Mouse (Mus musculus) heart, embryonic 14.5 days (tissue): Measurements from ENCODE around the gene Stfa3. TPM values are rescaled to one million over a fixed set of nuclear protein-coding genes. Genes with fewer than 3 reads are reported as not detected.

Experiments used
- ATAC-seq: fragments of 200-750 bp; cut with Nextera tagmentation; 2 replicates; pipeline ENCODE4 v1.8.0; 2017; ENCODE audit warnings: low read depth, moderate TSS enrichment; ENCODE audit not compliant: insufficient number of reproducible peaks, insufficient read depth, low FRiP score
- H3K27ac ChIP-seq, 2 experiments: fragments of 200-500 bp in 1 of 2; fragments of 300-500 bp in 1 of 2; sonication (generic) in 1 of 2; replicated peaks in 1 of 2; 2 replicates each; pipeline ENCODE4 v1.5.1; 2012 to 2014; ENCODE audit warnings: low read depth in 2 of 2, low read length in 2 of 2, control low read depth in 1 of 2, mild to moderate bottlenecking in 1 of 2, mixed read lengths in 1 of 2; ENCODE audit not compliant: control insufficient read depth in 1 of 2, insufficient read depth in 1 of 2
- H3K27me3 ChIP-seq: fragments of 300-500 bp; sonication (generic); 2 replicates; pipeline ENCODE4 v1.6.1; 2014; ENCODE audit warnings: mild to moderate bottlenecking, low read length, control low read depth; ENCODE audit not compliant: control insufficient read depth, insufficient read depth
- H3K36me3 ChIP-seq: fragments of 300-500 bp; sonication (generic); 2 replicates; pipeline ENCODE4 v1.6.1; 2014; ENCODE audit warnings: mild to moderate bottlenecking, control low read depth, low read length, mixed read lengths; ENCODE audit not compliant: control insufficient read depth, insufficient read depth
- H3K4me1 ChIP-seq, 2 experiments: fragments of 200-500 bp in 1 of 2; fragments of 300-500 bp in 1 of 2; sonication (generic) in 1 of 2; 2 replicates each; pipeline ENCODE4 v1.6.1; 2012 to 2014; ENCODE audit warnings: low read length in 2 of 2, control low read depth in 1 of 2, mixed read lengths in 1 of 2; ENCODE audit not compliant: control insufficient read depth in 2 of 2, insufficient read depth in 2 of 2
- H3K4me2 ChIP-seq: fragments of 300-500 bp; sonication (generic); 2 replicates; pipeline ENCODE4 v1.6.1; 2014; ENCODE audit warnings: mild to moderate bottlenecking, low read length
- H3K4me3 ChIP-seq, 2 experiments: fragments of 200-500 bp in 1 of 2; fragments of 300-500 bp in 1 of 2; sonication (generic) in 1 of 2; 2 replicates each; pipeline ENCODE4 v1.5.1; 2012 to 2014; ENCODE audit warnings: low read length in 2 of 2, mild to moderate bottlenecking in 2 of 2, control low read depth in 1 of 2, low read depth in 1 of 2, moderate library complexity in 1 of 2; ENCODE audit not compliant: control insufficient read depth in 1 of 2, insufficient read depth in 1 of 2
- H3K9ac ChIP-seq: fragments of 300-500 bp; sonication (generic); 2 replicates; pipeline ENCODE4 v1.6.1; 2014; ENCODE audit warnings: mild to moderate bottlenecking, low read length
- H3K9me3 ChIP-seq: fragments of 300-500 bp; sonication (generic); 2 replicates; pipeline ENCODE4 v1.6.1; 2016; ENCODE audit warnings: low read length, control low read depth; ENCODE audit not compliant: control insufficient read depth
- WGBS: fragments of 180-500 bp; shearing (Covaris S2); extraction: QIAGEN DNeasy Blood & Tissue Kit; methylation state at CpG from one replicate; pipeline ENCODE4 v1.1.7; 2014; 5-methylcytosine and 5-hydroxymethylcytosine counted together
- polyA plus RNA-seq: library from polyadenylated mRNA; unstranded; fragments of >200 nt; fragmentation: Nextera tagmentation; extraction: Ambion mirVana; gene quantifications from 2 replicates; pipeline ENCODE4 v1.2.1, GENCODE M21; 2014

Stfa3 gene
- polyA plus RNA-seq, 1 experiment from 2014 or later = not detected

DNA sequence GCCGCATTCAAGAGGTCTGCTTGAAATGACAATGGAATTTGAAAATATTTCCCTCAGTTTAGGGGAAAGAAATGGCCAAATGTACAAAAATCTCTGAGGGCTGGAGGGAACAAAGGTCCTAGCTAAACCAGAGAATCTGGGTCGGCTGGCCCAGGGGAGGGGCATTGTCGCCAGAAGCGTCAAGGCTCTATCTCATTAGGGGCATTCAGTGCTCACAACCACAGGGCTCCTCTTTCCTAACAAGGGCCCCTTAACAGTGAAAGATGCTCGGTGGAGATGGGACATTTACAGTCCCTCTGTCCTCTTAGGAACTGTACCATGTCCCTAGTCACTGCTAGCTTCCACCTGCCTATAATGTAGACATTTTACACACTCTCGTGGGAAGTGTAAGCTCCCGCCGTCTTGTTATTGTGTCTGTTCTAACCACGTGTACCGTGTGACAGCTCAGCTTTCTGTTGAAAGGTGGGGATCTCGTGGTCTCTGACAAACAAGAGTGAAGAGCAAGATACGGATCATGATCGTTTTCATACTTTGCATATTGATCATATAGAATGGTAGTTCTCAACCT lies 16.0 kb upstream of the Stfa3 start:
- Histone ChIP-seq H3K27ac (no peak overlapping the region), H3K4me1 (no peaks in the 10 kb centered on the region), H3K36me3 (no peaks in the 10 kb centered on the region), H3K9ac (no peak overlapping the region), H3K4me2 (no peak overlapping the region), H3K4me3 (no peak overlapping the region), H3K9me3 (0 out of 2 replicates have a peak, but pooled peaks cover 2% of the 10 kb centered on the region), H3K27me3 (no peaks in the 10 kb centered on the region)
- 54% methylated on average over 13 of the region's 13 CpGs for WGBS
- no peak for ATAC-seq

DNA sequence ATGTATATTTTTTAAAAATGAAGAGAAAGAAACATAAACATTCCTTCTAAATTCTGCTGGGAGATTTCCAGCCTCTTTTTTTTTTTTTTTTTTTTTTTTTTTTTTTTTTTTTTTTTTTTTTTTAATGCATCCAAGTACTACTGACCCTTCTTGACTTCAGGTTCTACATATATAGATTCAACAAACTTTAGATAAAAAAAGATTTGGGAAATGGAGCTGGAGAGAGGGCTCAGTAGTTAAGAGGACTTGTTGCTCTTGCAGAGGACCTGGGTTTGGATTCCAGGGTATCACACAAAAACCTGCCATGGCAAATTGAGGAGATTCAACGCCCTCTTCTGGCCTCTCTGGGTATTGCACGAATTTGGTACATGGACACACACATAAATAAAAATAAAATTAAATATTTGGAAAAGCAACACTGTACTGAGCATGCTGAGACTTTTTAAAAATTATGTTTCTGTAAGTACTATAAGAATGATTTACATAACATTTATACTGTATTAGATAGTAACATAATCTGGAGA lies 14.8 kb upstream of the Stfa3 start:
- Histone ChIP-seq H3K4me3 (no peak overlapping the region), H3K27ac (no peak overlapping the region), H3K9me3 (0 out of 2 replicates have a peak, but pooled peaks cover 2% of the 10 kb centered on the region), H3K27me3 (no peaks in the 10 kb centered on the region), H3K36me3 (no peaks in the 10 kb centered on the region), H3K4me2 (no peak overlapping the region), H3K9ac (no peak overlapping the region), H3K4me1 (no peaks in the 10 kb centered on the region)
- WGBS = 3% methylated on average over 2 of the region's 2 CpGs
- no peak for ATAC-seq

DNA sequence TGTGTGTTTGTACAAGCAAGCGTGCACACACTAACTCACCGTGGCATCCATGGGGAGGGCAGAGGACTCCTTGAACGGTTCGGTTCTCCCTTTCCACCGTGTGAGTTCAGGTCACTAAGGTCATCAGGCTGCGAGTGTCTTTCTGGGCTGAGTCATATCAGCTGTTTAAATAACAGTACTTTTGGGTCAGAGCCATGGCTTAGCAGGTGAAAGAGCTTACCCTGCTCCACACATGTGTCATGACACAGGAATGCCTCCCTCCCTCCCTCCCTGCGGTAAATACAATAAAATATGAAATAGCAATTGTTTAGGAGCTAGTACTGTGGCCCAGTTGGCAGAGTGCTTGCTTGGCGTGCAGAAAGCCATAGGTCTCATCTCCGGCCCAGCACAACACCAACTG lies 14.2 kb upstream of the Stfa3 start:
- no peak overlapping the region for H3K27ac ChIP-seq

DNA sequence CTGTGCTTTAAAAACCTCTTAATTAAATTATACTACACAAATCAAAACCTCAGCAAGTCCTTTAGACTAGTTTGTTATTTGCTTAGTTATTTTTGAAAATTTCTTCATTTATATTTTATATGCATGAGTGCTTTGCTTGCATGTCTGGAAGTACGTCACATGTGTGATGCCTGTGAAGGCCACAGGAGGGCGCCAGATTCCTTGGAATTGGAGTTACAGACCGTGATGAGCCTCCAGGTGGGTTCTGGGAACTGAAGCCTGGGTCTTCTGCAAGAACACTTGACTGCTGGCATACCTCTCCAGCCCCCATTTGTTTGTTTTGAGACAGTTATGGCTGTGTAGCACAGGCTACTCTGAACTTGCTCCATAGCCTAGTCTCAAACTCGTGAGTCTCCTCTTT lies 13.7 kb upstream of the Stfa3 start:
- WGBS = 70% methylated on average over 4 of the region's 4 CpGs
- no peak for ATAC-seq
- no peaks in the 10 kb centered on the region for H3K36me3 ChIP-seq

More for the DNA sequence above, 14.2 kb upstream of the Stfa3 start:
- Histone ChIP-seq H3K27me3 (no peaks in the 10 kb centered on the region), H3K4me3 (no peak overlapping the region), H3K9ac (no peak overlapping the region), H3K9me3 (0 out of 2 replicates have a peak, but pooled peaks cover 2% of the 10 kb centered on the region), H3K4me2 (no peak overlapping the region), H3K36me3 (no peaks in the 10 kb centered on the region), H3K4me1 (no peaks in the 10 kb centered on the region)
- ATAC-seq = no peak
- WGBS = 76% methylated on average over 9 of the region's 9 CpGs

DNA sequence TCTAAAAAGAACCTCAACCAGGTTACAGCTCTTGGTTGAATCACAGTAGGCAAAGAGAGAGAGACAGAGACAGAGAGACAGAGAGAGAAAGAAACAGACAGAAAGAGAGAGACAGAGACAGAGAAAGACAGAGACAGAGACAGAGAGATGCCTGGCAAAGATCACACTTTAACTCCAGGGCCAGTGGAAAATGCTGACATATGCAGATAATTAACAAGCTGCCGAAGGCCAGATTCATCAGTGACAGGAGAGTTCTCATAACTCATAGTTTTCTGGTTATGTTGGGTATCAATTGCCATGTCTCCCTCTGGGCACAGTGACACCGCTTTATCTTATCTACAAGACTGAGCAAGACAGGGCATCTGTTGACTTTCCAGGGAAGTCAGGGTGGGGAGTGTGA lies 12.7 kb upstream of the Stfa3 start:
- no peak for ATAC-seq
- Histone ChIP-seq H3K4me2 (no peak overlapping the region), H3K4me1 (no peaks in the 10 kb centered on the region), H3K27ac (no peak overlapping the region), H3K36me3 (no peaks in the 10 kb centered on the region), H3K4me3 (no peak overlapping the region), H3K27me3 (no peaks in the 10 kb centered on the region), H3K9me3 (0 out of 2 replicates have a peak, but pooled peaks cover 2% of the 10 kb centered on the region), H3K9ac (no peak overlapping the region)
- WGBS = 41% methylated on average over 2 of the region's 2 CpGs

More for the DNA sequence above, 13.7 kb upstream of the Stfa3 start:
- H3K9ac ChIP-seq = no peak overlapping the region
- H3K9me3 ChIP-seq = 0 out of 2 replicates have a peak, but pooled peaks cover 2% of the 10 kb centered on the region
- no peak overlapping the region for H3K4me3 ChIP-seq
- H3K4me2 ChIP-seq = no peak overlapping the region
- no peaks in the 10 kb centered on the region for H3K27me3 ChIP-seq
- no peak overlapping the region for H3K27ac ChIP-seq
- H3K4me1 ChIP-seq = no peaks in the 10 kb centered on the region

DNA sequence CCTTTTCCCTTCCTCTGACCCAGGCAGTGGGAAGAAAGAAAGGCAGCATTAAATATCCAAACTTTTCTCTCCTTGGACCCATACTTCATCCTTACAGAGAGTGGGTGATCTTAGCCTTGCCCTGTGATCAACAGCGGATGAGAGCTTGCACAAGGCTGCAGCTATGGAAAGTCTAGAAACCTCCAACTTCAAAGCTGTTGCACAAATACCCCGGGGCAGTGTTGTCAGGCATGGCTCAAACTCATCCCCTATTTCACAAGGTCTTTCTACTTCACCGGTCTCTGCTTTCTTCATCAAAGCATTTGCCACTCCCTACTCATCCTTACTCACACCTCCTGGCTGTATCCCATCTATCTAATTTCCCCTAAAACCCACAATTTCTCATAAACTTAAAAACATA lies 10.2 kb upstream of the Stfa3 start:
- H3K27ac ChIP-seq = no peak overlapping the region
- no peak overlapping the region for H3K4me2 ChIP-seq
- H3K9me3 ChIP-seq = 0 out of 2 replicates have a peak, but pooled peaks cover 2% of the 10 kb centered on the region
- no peak overlapping the region for H3K4me3 ChIP-seq
- H3K4me1 ChIP-seq = no peaks in the 10 kb centered on the region
- H3K27me3 ChIP-seq = no peaks in the 10 kb centered on the region
- no peak for ATAC-seq
- WGBS = 90% methylated on average over 3 of the region's 3 CpGs
- no peak overlapping the region for H3K9ac ChIP-seq
- H3K36me3 ChIP-seq = no peaks in the 10 kb centered on the region

DNA sequence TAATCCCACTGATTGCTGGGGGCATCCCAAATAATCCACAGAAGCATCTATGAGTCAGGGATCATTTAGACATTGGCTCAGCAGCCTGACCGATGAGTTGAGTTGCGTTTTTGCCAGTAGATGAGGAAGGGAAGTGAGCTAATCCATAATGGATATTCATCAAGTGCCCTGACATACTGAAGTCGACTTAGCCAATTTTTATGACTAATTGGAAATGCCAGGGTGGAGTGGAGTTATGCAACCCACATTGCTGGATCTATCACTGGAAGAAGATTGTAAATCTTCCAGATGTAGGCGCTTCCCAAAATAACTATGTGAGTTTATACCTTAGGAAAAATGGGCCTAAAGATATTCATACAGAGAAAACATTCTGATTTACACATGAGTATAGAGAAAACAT lies 8.9 kb upstream of the Stfa3 start:
- Histone ChIP-seq H3K27me3 (no peaks in the 10 kb centered on the region), H3K4me1 (no peaks in the 10 kb centered on the region), H3K4me3 (no peak overlapping the region), H3K27ac (no peak overlapping the region), H3K4me2 (no peak overlapping the region), H3K9ac (no peak overlapping the region), H3K36me3 (no peaks in the 10 kb centered on the region), H3K9me3 (0 out of 2 replicates have a peak, but pooled peaks cover 2% of the 10 kb centered on the region)
- no peak for ATAC-seq
- WGBS = 79% methylated on average over 4 of the region's 4 CpGs

DNA sequence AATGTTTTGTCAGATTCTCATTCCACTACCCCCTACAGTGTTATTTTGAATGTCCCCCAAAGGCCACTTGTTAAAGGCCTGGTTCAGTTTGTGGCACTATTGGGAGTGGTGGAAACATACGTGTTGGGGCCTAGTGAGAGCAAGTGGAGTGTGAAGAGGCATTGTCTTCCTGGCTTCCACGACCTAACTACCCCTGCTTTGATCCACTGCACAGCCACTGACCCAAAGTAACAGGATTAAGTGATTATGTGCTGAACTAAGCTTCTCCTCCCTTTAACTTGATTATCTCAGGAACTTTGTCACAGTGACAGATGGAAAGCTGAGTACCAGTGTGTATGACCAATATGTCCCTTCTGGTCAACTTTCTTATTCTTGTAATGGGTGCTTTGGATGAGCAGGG lies 5.2 kb upstream of the Stfa3 start:
- no peak for ATAC-seq
- no peaks in the 10 kb centered on the region for H3K27me3 ChIP-seq
- H3K9ac ChIP-seq = no peak overlapping the region
- H3K27ac ChIP-seq = no peak overlapping the region
- no peak overlapping the region for H3K4me2 ChIP-seq
- H3K4me1 ChIP-seq = no peaks in the 10 kb centered on the region
- no peaks in the 10 kb centered on the region for H3K9me3 ChIP-seq
- WGBS = 47% methylated on average over 2 of the region's 2 CpGs
- H3K4me3 ChIP-seq = no peak overlapping the region
- H3K36me3 ChIP-seq = no peaks in the 10 kb centered on the region
